Mouse (Mus musculus): Measurements from ENCODE around the gene Pip4p1. TPM values are rescaled to one million over a fixed set of nuclear protein-coding genes. Genes with fewer than 3 reads are reported as not detected.
"Not testable (repeated sequence)": the region's sequence is repeated elsewhere in the genome, so short reads cannot be mapped to it uniquely, and the experiment has no call there.

Pip4p1 gene
- total and polyA plus RNA-seq, 3 experiments, result 18.1 to 35.5 (median 28.1) TPM

DNA sequence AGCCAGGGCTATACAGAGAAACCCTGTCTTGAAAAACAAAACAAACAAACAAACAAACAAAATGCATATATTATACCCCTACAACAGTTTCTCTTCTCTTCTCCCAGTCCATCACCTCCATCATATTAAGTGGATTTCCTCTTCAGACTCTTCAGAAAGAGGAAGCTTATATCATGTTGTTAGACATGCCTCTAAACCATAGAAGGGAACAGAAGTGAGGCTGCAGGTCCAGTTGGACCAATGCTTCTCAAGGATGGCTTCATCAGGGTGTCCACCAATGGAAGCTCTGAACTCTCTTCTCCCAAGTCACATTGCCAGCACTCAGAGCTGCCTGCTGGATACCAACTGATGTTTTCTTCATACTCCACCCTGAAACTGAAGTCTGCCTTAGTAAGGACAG is 25.3 kb downstream of the Pip4p1 start:
- H3K36me3 ChIP-seq (replicated peaks in 1 of 2; ENCODE audit: control insufficient read depth in 1 of 2, insufficient read depth in 1 of 2, low read length in 1 of 2); H3K4me2 ChIP-seq (ENCODE audit: insufficient read depth, low read depth, poor library complexity, severe bottlenecking); H3K79me2 ChIP-seq (replicated peaks; ENCODE audit: control insufficient read depth, extremely low read depth, insufficient read depth, poor library complexity, severe bottlenecking); H3K9me3 ChIP-seq (replicated peaks; ENCODE audit: low read length); in situ Hi-C loops (cut with MboI; ENCODE audit: low pct_ligation_motif_present, low pct_unique_long_range_greater_than_20kb, low sequenced_read_pairs); H3K4me3 ChIP-seq (replicated peaks in 1 of 3; ENCODE audit: low read depth in 2 of 3, low read length in 2 of 3, poor library complexity in 1 of 3); H3K27me3 ChIP-seq (replicated peaks); dilution Hi-C loops (cut with MboI; ENCODE audit: extremely low pct_ligation_motif_present, extremely low pct_unique_long_range_greater_than_20kb, low sequenced_read_pairs); H3K9ac ChIP-seq (ENCODE audit: insufficient read depth, low read depth); DNase-seq (ENCODE audit: extremely low read depth); H3K4me1 ChIP-seq (ENCODE audit: control insufficient read depth in 1 of 2, insufficient read depth in 2 of 2); H3K27ac ChIP-seq (ENCODE audit: insufficient read depth, low read depth): not testable (repeated sequence)

GRCm38 (mm10) chr14:50904828-50905129 is 25.9 kb downstream of the Pip4p1 start:
- no peaks in the 10 kb centered on the region for H3K79me2 ChIP-seq (replicated peaks; ENCODE audit: control insufficient read depth, extremely low read depth, insufficient read depth, poor library complexity, severe bottlenecking)
- H3K4me2 ChIP-seq (ENCODE audit: insufficient read depth, low read depth, poor library complexity, severe bottlenecking), result no peak overlapping the region
- H3K9me3 ChIP-seq (replicated peaks; ENCODE audit: low read length), result peaks cover 5% of the 10 kb centered on the region
- no peak overlapping the region for H3K27ac ChIP-seq (ENCODE audit: insufficient read depth, low read depth)
- no peak overlapping the region for H3K9ac ChIP-seq (ENCODE audit: insufficient read depth, low read depth)
- dilution Hi-C loops (cut with MboI; ENCODE audit: extremely low pct_ligation_motif_present, extremely low pct_unique_long_range_greater_than_20kb, low sequenced_read_pairs), result no loop called here
- H3K4me1 ChIP-seq (ENCODE audit: control insufficient read depth in 1 of 2, insufficient read depth in 2 of 2), result peaks cover 0 to 4% of the 10 kb centered on the region in 2 experiments; a peak in 2 of 4 replicates
- H3K4me3 ChIP-seq (replicated peaks in 1 of 3; ENCODE audit: low read depth in 2 of 3, low read length in 2 of 3, poor library complexity in 1 of 3), result no peak overlapping the region
- peaks cover 0 to 3% of the 10 kb centered on the region in 2 experiments for H3K36me3 ChIP-seq (replicated peaks in 1 of 2; ENCODE audit: control insufficient read depth in 1 of 2, insufficient read depth in 1 of 2, low read length in 1 of 2)
- H3K27me3 ChIP-seq (replicated peaks), result no peaks in the 10 kb centered on the region
- in situ Hi-C loops (cut with MboI; ENCODE audit: low pct_ligation_motif_present, low pct_unique_long_range_greater_than_20kb, low sequenced_read_pairs), result no loop called here
- DNase-seq (ENCODE audit: extremely low read depth), result no peak
- no peak for TF ChIP-seq HCFC1 (IDR thresholded peaks at IDR 0.05; ENCODE audit: low read depth, low read length)
- peak; percentile 73 for TF ChIP-seq TBP (conservative IDR thresholded peaks at IDR 0.05; ENCODE audit: low read depth, low read length)

DNA sequence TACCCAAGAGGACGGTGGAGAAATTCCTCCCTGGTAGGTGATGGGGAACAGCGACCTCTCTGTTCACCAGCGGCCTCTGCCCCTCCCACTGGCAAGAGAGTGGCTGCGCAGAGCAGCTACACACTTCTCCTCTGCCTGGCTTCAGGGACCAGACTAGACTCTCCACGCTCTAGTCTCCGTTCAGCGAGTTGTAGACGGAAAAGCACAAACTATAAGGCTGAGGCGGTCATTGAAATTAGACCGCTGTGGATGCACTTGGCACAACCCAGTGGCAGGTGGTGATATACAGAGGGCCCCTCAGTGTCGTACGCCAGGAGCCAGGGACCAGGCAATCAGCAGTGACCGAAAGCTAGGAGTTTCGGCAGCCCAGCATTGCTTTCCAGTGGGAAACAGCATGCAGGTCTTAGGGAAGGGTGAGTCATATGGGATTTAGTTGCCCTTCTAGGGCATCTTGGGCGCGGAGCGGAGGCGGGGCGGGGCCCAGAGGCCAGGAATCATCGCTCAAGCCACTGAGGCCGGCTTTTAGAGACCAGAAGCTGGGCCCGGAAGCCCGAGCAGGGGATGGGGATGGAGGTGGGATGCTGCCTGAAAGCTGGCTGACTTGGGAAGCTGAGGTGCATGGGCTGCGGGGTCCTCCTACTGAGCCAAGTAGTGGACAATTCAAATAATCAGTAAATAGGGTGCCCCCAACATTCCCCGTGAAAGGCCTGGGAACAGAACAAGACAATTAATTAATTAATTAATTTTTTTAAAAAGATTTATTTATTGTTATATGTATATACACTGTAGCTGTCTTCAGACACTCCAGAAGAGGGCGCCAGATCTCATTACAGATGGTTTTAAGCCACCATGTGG is 26.5 kb downstream of the Pip4p1 start:
- DNase-seq (ENCODE audit: extremely low read depth), result no peak
- Histone ChIP-seq H3K79me2 (replicated peaks; ENCODE audit: control insufficient read depth, extremely low read depth, insufficient read depth, poor library complexity, severe bottlenecking) (no peaks in the 10 kb centered on the region), H3K4me2 (ENCODE audit: insufficient read depth, low read depth, poor library complexity, severe bottlenecking) (no peak overlapping the region), H3K9ac (ENCODE audit: insufficient read depth, low read depth) (no peak overlapping the region), H3K4me3 (replicated peaks in 1 of 3; ENCODE audit: low read depth in 2 of 3, low read length in 2 of 3, poor library complexity in 1 of 3) (no peak overlapping the region), H3K4me1 (ENCODE audit: control insufficient read depth in 1 of 2, insufficient read depth in 2 of 2) (peaks cover 0 to 4% of the 10 kb centered on the region in 2 experiments; a peak in 2 of 4 replicates), H3K27me3 (replicated peaks) (no peaks in the 10 kb centered on the region), H3K9me3 (replicated peaks; ENCODE audit: low read length) (peaks cover 5% of the 10 kb centered on the region), H3K36me3 (replicated peaks in 1 of 2; ENCODE audit: control insufficient read depth in 1 of 2, insufficient read depth in 1 of 2, low read length in 1 of 2) (no peaks in the 10 kb centered on the region), H3K27ac (ENCODE audit: insufficient read depth, low read depth) (no peak overlapping the region)
- in situ Hi-C loops (cut with MboI; ENCODE audit: low pct_ligation_motif_present, low pct_unique_long_range_greater_than_20kb, low sequenced_read_pairs), result no loop called here
- TF ChIP-seq CTCF (conservative IDR thresholded peaks at IDR 0.05 in 1 of 2, IDR thresholded peaks at IDR 0.05 in 1 of 2; ENCODE audit: low read depth in 2 of 2, low read length in 2 of 2), result 0 out of 4 replicates have a peak, but pooled peaks of 1 of the 2 experiments have one; percentile 4
- TF ChIP-seq POLR2A (IDR thresholded peaks at IDR 0.05; ENCODE audit: low read depth, low read length), result no peak
- dilution Hi-C loops (cut with MboI; ENCODE audit: extremely low pct_ligation_motif_present, extremely low pct_unique_long_range_greater_than_20kb, low sequenced_read_pairs), result no loop called here

- H3K27me3 ChIP-seq (replicated peaks); in situ Hi-C loops (cut with MboI; ENCODE audit: low pct_ligation_motif_present, low pct_unique_long_range_greater_than_20kb, low sequenced_read_pairs); H3K36me3 ChIP-seq (replicated peaks in 1 of 2; ENCODE audit: control insufficient read depth in 1 of 2, insufficient read depth in 1 of 2, low read length in 1 of 2); H3K4me2 ChIP-seq (ENCODE audit: insufficient read depth, low read depth, poor library complexity, severe bottlenecking); H3K9ac ChIP-seq (ENCODE audit: insufficient read depth, low read depth); H3K9me3 ChIP-seq (replicated peaks; ENCODE audit: low read length); DNase-seq (ENCODE audit: extremely low read depth); H3K4me1 ChIP-seq (ENCODE audit: control insufficient read depth in 1 of 2, insufficient read depth in 2 of 2); H3K4me3 ChIP-seq (replicated peaks in 1 of 3; ENCODE audit: low read depth in 2 of 3, low read length in 2 of 3, poor library complexity in 1 of 3); H3K27ac ChIP-seq (ENCODE audit: insufficient read depth, low read depth); H3K79me2 ChIP-seq (replicated peaks; ENCODE audit: control insufficient read depth, extremely low read depth, insufficient read depth, poor library complexity, severe bottlenecking); dilution Hi-C loops (cut with MboI; ENCODE audit: extremely low pct_ligation_motif_present, extremely low pct_unique_long_range_greater_than_20kb, low sequenced_read_pairs): not testable (repeated sequence)
These were observed 32.7 kb downstream of the Pip4p1 start for GRCm38 (mm10) chr14:50897992-50898391.

All from CH12.LX (cell line).